Mouse (Mus musculus): ENCODE measurements around the gene Isl2.

The Isl2 gene

DNA sequence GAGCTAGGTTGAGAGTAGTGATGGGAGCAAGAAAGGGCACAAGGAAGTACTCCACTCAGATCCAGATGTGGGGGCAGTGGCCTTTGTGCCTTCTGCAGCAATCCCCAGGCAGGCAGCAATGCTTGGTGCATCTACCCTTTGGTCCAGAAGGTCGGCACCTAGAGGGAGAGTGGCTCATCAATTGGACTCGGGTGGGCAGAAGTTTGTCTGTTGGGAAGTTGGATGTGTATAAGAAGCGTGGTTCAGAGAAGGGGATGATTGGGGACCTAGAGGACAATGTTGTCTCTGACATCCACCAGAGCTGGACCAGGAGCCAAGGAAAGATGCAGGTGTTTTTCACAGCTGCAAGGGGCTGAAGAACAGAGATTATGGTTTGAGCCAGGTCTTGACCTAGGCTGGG, 10.4 kb downstream of the Isl2 start:
- DNase-seq, result no peak

GRCm38 (mm10) chr9:55549302-55549890, 10.9 kb downstream of the Isl2 start:
- no peak for DNase-seq

GRCm38 (mm10) chr9:55554986-55555385, 16.5 kb downstream of the Isl2 start:
- DNase-seq, result no peak

GRCm38 (mm10) chr9:55560960-55561359, 22.5 kb downstream of the Isl2 start:
- no peak for DNase-seq

DNA sequence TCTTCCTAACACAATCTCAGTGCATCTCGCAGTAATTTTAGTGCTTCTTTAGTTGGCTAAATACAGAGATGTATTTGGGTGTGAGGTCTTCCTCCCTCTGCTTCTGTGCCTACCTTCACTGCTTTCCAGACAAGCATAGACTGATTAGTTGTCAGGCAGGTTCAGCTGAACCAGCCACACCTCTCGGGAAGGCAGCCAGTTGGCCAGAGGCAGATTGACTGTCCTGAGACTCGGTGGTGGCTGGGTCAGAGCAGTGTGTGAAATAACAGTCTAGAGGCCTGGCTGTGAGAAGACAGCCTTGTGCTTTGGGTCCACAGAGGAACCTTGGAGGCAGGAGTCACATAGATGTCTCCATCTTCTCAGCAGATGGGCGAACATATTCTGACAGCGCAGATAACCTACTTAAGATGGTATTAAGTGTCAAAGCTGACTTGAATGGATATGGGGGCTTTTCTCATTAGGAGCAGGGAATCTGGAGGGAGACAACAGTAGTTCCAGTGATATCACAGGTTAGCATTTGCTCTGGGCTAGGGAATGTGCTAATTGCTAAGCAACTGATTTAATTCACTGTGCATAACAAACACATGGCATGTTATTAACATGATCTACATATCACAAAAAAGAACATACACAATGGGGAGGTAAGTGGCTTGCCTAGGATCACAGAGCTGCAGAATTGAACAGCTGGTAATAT, 30.1 kb downstream of the Isl2 start:
- DNase-seq, result no peak

- DNase-seq, result no peak
Observed at GRCm38 (mm10) chr9:55571071-55571470, 32.6 kb downstream of the Isl2 start.

- no peak for DNase-seq
Observed at GRCm38 (mm10) chr9:55576571-55576970, 38.1 kb downstream of the Isl2 start.

DNA sequence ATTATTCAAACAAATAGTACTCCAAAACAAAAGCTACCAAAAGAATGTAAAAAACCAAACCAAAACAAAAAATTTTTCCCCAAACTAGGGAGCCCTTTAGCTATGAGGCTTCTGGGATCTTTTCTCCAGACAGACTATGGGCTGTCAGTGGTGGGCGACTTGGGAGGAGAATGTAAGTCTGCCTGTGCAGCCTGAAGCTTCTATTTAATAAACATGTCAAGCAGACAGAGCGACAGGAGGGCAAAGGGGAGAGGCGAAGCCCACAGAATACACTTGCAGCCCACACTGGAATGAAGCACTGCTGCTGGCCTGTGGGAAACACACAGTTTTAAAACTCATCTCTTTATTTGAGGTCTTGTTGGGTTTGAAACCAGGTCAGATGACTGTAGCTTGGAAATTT, 42.9 kb downstream of the Isl2 start:
- DNase-seq, result no peak

GRCm38 (mm10) chr9:55586141-55586540, 47.7 kb downstream of the Isl2 start:
- no peak for DNase-seq
